ENCODE assay signal across 10 mouse cellular contexts in the genomic region with DNA sequence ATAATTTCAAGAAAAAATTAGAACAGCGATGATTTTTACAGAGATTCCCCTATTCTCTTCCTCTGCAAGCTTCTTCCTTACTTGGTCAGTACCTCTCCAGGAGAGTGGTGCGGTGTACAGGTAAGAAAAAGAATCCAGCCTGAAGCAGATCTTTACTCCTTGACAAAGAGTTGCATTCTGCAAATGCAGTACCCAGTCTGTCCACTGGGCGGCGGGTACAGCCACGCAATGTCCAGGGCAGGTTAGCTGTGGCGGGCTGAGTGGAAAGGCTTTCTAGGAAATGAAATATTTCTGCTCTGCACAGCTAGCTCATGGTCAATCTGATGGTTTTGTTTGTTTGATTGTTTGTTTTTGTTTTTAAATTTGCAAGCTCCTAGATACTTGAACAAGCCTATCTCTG.
DNase-seq lines count a peak whose midpoint lies in the region; ATAC-seq and TF ChIP-seq lines count a peak whose summit lies in the region.
"Had no signal": no experiment of that assay in that cellular context is flagged by ENCODE, and none has a peak within 500 bp of the region (broad histone marks: within the 10 kb centered on the region; RNA-seq: fewer than 3 reads in every experiment).

No protein-coding gene starts in this region.

- intact Hi-C loops in gastrocnemius, adult 2 months (cut with DNase I), result no loop called here

- H3K4me3 ChIP-seq in liver, embryonic 12.5 days, result no peak overlapping the region
- H3K4me3 ChIP-seq in gastrocnemius, adult 2 months, result no peak overlapping the region
- H3K4me3 ChIP-seq: embryonic facial prominence, embryonic 15.5 days; stomach, embryonic 15.5 days had no signal

- no peak overlapping the region for H3K9ac ChIP-seq in liver, embryonic 12.5 days
- H3K9ac ChIP-seq: embryonic facial prominence, embryonic 15.5 days; stomach, embryonic 15.5 days had no signal

- no peaks in the 10 kb centered on the region for H3K27me3 ChIP-seq in liver, embryonic 12.5 days (replicated peaks)
- H3K27me3 ChIP-seq: embryonic facial prominence, embryonic 15.5 days; stomach, embryonic 15.5 days had no signal

- no peaks in the 10 kb centered on the region for H3K4me1 ChIP-seq in liver, embryonic 12.5 days
- H3K4me1 ChIP-seq: embryonic facial prominence, embryonic 15.5 days; stomach, embryonic 15.5 days had no signal

- DNase-seq in liver, result peak; percentile 76
- peak; percentile 78 to 90 for DNase-seq in cerebellum, postnatal 25 days
- peak; percentile 81 for DNase-seq in gastrocnemius, adult 2 months
- peak; percentile 78 to 95 for DNase-seq in kidney, postnatal 36 days
- peak; percentile 69 to 71 for DNase-seq in lung, adult 18-20 months
- DNase-seq in ovary, postnatal 36 days (ENCODE audit: low spot score), result peak; percentile 79
- DNase-seq in thymus, postnatal 25 days, result peak; percentile 65

- no peak overlapping the region for H3K27ac ChIP-seq in liver, embryonic 12.5 days
- H3K27ac ChIP-seq in gastrocnemius, adult 2 months, result no peak overlapping the region
- H3K27ac ChIP-seq: embryonic facial prominence, embryonic 15.5 days; stomach, embryonic 15.5 days had no signal

- 9% methylated on average over 6 of the region's 6 CpGs for WGBS in liver, embryonic 12.5 days (ENCODE audit: insufficient replicate concordance)

- ATAC-seq in liver, embryonic 12.5 days, result no peak

- no peaks in the 10 kb centered on the region for H3K36me3 ChIP-seq in liver, embryonic 12.5 days
- H3K36me3 ChIP-seq: embryonic facial prominence, embryonic 15.5 days; stomach, embryonic 15.5 days had no signal

- H3K9me3 ChIP-seq in liver, embryonic 12.5 days (replicated peaks), result no peaks in the 10 kb centered on the region
- H3K9me3 ChIP-seq: embryonic facial prominence, embryonic 15.5 days; stomach, embryonic 15.5 days had no signal

- no peak overlapping the region for H3K4me2 ChIP-seq in liver, embryonic 12.5 days
- H3K4me2 ChIP-seq: embryonic facial prominence, embryonic 15.5 days; stomach, embryonic 15.5 days had no signal

- TF ChIP-seq CTCF in gastrocnemius, adult 2 months (IDR thresholded peaks at IDR 0.05), result peak; percentile 97
